Mouse (Mus musculus): ENCODE measurements at regions not wholly inside any gene's neighbourhood (a gene's known extent, or its start where the extent isn't known, plus 50 kb on each side); places are given as distances from the start of the nearest gene placed in this dataset.

- DNase-seq (ENCODE audit: low read depth, low spot score): no peak
- no peak for TF ChIP-seq CTCF (IDR thresholded peaks at IDR 0.05)
- ATAC-seq: no peak
- POLR2A ChIA-PET: no interaction called here
- in situ Hi-C loops (cut with MboI; ENCODE audit: low pct_unique_long_range_greater_than_20kb): no loop called here
- CTCF ChIA-PET: no interaction called here
- no peaks in the 10 kb centered on the region for H3K27me3 ChIP-seq
These were observed 53.8 kb upstream of the Trp63 start for GRCm38 (mm10) chr16:25629750-25630149.

GRCm38 (mm10) chr16:25631139-25631716 lies 52.3 kb upstream of the Trp63 start:
- no peak for ATAC-seq
- in situ Hi-C loops (cut with MboI; ENCODE audit: low pct_unique_long_range_greater_than_20kb): no loop called here
- CTCF ChIA-PET: no interaction called here
- DNase-seq (ENCODE audit: low read depth, low spot score): no peak
- TF ChIP-seq CTCF (IDR thresholded peaks at IDR 0.05): no peak
- POLR2A ChIA-PET: no interaction called here
- no peaks in the 10 kb centered on the region for H3K27me3 ChIP-seq

Measured in Patski (cell line).